Mouse (Mus musculus) skeletal muscle tissue, postnatal 0 days (tissue): ENCODE results near the gene Gkn2. TPM values are rescaled to one million over a fixed set of nuclear protein-coding genes. Genes with fewer than 3 reads are reported as not detected.

Source experiments
- polyA plus RNA-seq: library from polyadenylated mRNA; unstranded; fragments of >200 nt; fragmentation: Nextera tagmentation; extraction: Ambion mirVana; gene quantifications from 2 replicates; pipeline ENCODE4 v1.2.1, GENCODE M21; 2015

Gkn2 gene
- polyA plus RNA-seq: not detected in 2 replicates

GRCm38 (mm10) chr6:87373057-87373456 lies at the start of gene Gkn2:
TSS of gene Gkn2 (plus strand) at chr6:87373357.

GRCm38 (mm10) chr6:87335091-87335934 lies 37.8 kb upstream of the Gkn2 start, which contains the start of gene Antxr1:
TSS of gene Antxr1 (minus strand) at chr6:87335821.

GRCm38 (mm10) chr6:87350829-87351228 lies 22.3 kb upstream of the Gkn2 start, which contains the start of gene Gkn1:
TSS of gene Gkn1 (minus strand) at chr6:87350942.

GRCm38 (mm10) chr6:87388877-87389276 lies 15.7 kb downstream of the Gkn2 start, which contains the start of gene Gkn3:
TSS of gene Gkn3 (minus strand) at chr6:87388935.

GRCm38 (mm10) chr6:87428487-87429044 lies 55.4 kb downstream of the Gkn2 start, which contains the start of gene Bmp10:
TSS of gene Bmp10 (plus strand) at chr6:87428994.

Other genes with a start within 250 kb of the Gkn2 start
- 8.1 and 8.4 TPM in 2 replicates for gene Antxr1, start 37.5 kb upstream of the Gkn2 start, polyA plus RNA-seq
- 0.15 TPM in 1 of 2 replicates, not detected in the other for gene Gkn1, start 22.4 kb upstream of the Gkn2 start, polyA plus RNA-seq
- gene Gkn3, start 15.6 kb downstream of the Gkn2 start, polyA plus RNA-seq: 0.73 and 0.81 TPM in 2 replicates
- not detected in 2 replicates for gene Bmp10, start 55.6 kb downstream of the Gkn2 start, polyA plus RNA-seq
- gene Arhgap25, start 159.9 kb downstream of the Gkn2 start, polyA plus RNA-seq: 3.0 and 4.1 TPM in 2 replicates
- gene Prokr1, start 217.4 kb downstream of the Gkn2 start, polyA plus RNA-seq: 3.3 and 3.6 TPM in 2 replicates